In the genomic region with DNA sequence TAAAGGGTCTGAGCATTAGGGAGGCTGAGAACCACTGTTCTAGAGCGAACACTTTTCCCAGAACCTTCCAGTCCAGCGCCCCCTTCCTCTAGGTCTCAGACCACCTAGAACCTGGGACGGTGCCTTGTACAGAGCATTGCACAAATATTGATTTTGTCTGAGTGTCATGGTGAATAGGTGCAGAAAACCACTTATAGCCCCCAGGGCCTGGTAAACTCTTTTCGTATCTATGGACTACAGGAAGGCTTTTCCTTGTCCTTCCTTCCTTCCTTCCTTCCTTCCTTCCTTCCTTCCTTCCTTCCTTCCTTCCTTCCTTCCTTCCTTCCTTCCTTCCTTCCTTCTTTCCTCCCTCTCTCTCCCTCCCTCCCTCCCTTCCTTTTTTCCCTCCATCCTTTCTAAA, we compare ENCODE assay signal across 8 mouse cellular contexts. TPM values are rescaled to one million over a fixed set of nuclear protein-coding genes. Genes with fewer than 3 reads are reported as not detected.
A peak's percentile ranks its signal among the peaks of the same experiment; 100 is the strongest.
DNase-seq lines count a peak whose midpoint lies in the region; ATAC-seq and TF ChIP-seq lines count a peak whose summit lies in the region.

A gene (plus strand): TSS at position 301 of the 400 bp plus-strand sequence.

- TF ChIP-seq CTCF in bone marrow, adult 2 months (IDR thresholded peaks at IDR 0.05; ENCODE audit: control insufficient read depth, insufficient read depth, low read length) = no peak

- DNase-seq in heart, adult 11 months = no peak
- DNase-seq in adipocyte (ENCODE audit: low spot score) = no peak
- no peak for DNase-seq in ovary, postnatal 14 days (ENCODE audit: low spot score)
- DNase-seq in thymus, postnatal 4 days = no peak

- no peaks in the 10 kb centered on the region; the same call in 1 of the 2 replicates for H3K4me1 ChIP-seq in heart, embryonic 15.5 days (replicated peaks)
- no peaks in the 10 kb centered on the region; the same call in 1 of the 2 replicates for H3K4me1 ChIP-seq in bone marrow, adult 2 months (ENCODE audit: control insufficient read depth, insufficient read depth, low read length)
- H3K4me1 ChIP-seq in heart, embryonic 16.5 days (ENCODE audit: control insufficient read depth, insufficient read depth, low read length) = 0 out of 2 replicates have a peak, but pooled peaks cover 2% of the 10 kb centered on the region
- H3K4me1 ChIP-seq in liver, embryonic 15.5 days (replicated peaks) = no peaks in the 10 kb centered on the region

- H3K27ac ChIP-seq in heart, embryonic 15.5 days = peak within 1 kb of the TSS; percentile 60
- H3K27ac ChIP-seq in bone marrow, adult 2 months (ENCODE audit: control insufficient read depth, insufficient read depth, low read depth, low read length, poor library complexity) = no peak within 1 kb of the TSS
- H3K27ac ChIP-seq in heart, embryonic 16.5 days (ENCODE audit: low read length) = peak within 1 kb of the TSS; percentile 65
- no peak within 1 kb of the TSS for H3K27ac ChIP-seq in liver, embryonic 15.5 days (replicated peaks)

- peak within 1 kb of the TSS; percentile 93 for H3K4me2 ChIP-seq in heart, embryonic 15.5 days
- H3K4me2 ChIP-seq in heart, embryonic 16.5 days (ENCODE audit: low read depth, low read length) = peak within 1 kb of the TSS; percentile 99
- peak within 1 kb of the TSS; percentile 61 for H3K4me2 ChIP-seq in liver, embryonic 15.5 days

- H3K36me3 ChIP-seq in heart, embryonic 15.5 days = no peaks in the 10 kb centered on the region
- no peaks in the 10 kb centered on the region for H3K36me3 ChIP-seq in heart, embryonic 16.5 days (ENCODE audit: control insufficient read depth, insufficient read depth)
- no peaks in the 10 kb centered on the region for H3K36me3 ChIP-seq in liver, embryonic 15.5 days (replicated peaks)

- ATAC-seq in heart, embryonic 15.5 days (replicated peaks; ENCODE audit: insufficient number of reproducible peaks, insufficient read depth, low FRiP score, low read depth) = no peak
- no peak for ATAC-seq in heart, embryonic 16.5 days (replicated peaks; ENCODE audit: extremely low read depth, insufficient read depth, low FRiP score)
- no peak for ATAC-seq in liver, embryonic 15.5 days (ENCODE audit: insufficient read depth)

- peak within 1 kb of the TSS; percentile 48 for H3K9ac ChIP-seq in heart, embryonic 15.5 days
- peak within 1 kb of the TSS; percentile 74 for H3K9ac ChIP-seq in heart, embryonic 16.5 days (ENCODE audit: low read length)
- H3K9ac ChIP-seq in liver, embryonic 15.5 days = peak within 1 kb of the TSS; percentile 8; the same call in 1 of the 2 replicates

- 74% methylated on average over 4 of the region's 4 CpGs for WGBS in heart, embryonic 15.5 days
- WGBS in bone marrow, adult 2 months = 78% methylated on average over 4 of the region's 4 CpGs
- WGBS in heart, embryonic 16.5 days = 76% methylated on average over 4 of the region's 4 CpGs
- WGBS in liver, embryonic 15.5 days (ENCODE audit: insufficient replicate concordance) = 52% methylated on average over 4 of the region's 4 CpGs

- H3K4me3 ChIP-seq in heart, embryonic 15.5 days = peak within 1 kb of the TSS; percentile 67
- H3K4me3 ChIP-seq in bone marrow, adult 2 months (replicated peaks; ENCODE audit: control insufficient read depth, low read depth, low read length) = peak within 1 kb of the TSS; percentile 52
- H3K4me3 ChIP-seq in heart, embryonic 16.5 days (ENCODE audit: low read length) = peak within 1 kb of the TSS; percentile 77
- peak within 1 kb of the TSS; percentile 57 for H3K4me3 ChIP-seq in liver, embryonic 15.5 days (replicated peaks)

- no peak for TF ChIP-seq POLR2A in bone marrow, adult 2 months (IDR thresholded peaks at IDR 0.05; ENCODE audit: borderline replicate concordance, control insufficient read depth, low read depth, low read length)

- H3K9me3 ChIP-seq in heart, embryonic 15.5 days (replicated peaks) = no peaks in the 10 kb centered on the region
- no peaks in the 10 kb centered on the region for H3K9me3 ChIP-seq in heart, embryonic 16.5 days (replicated peaks; ENCODE audit: control insufficient read depth, low read length)
- H3K9me3 ChIP-seq in liver, embryonic 15.5 days (replicated peaks) = no peaks in the 10 kb centered on the region

- H3K27me3 ChIP-seq in heart, embryonic 15.5 days = no peaks in the 10 kb centered on the region
- no peaks in the 10 kb centered on the region for H3K27me3 ChIP-seq in heart, embryonic 16.5 days (ENCODE audit: control insufficient read depth, insufficient read depth, low read length)
- peaks cover 20% of the 10 kb centered on the region for H3K27me3 ChIP-seq in liver, embryonic 15.5 days

RNA-seq across cellular contexts. Expression of the gene that starts here (rescaled TPM):
- polyA plus RNA-seq in heart, embryonic 15.5 days (2015; fragmentation: Nextera tagmentation; extraction: Ambion mirVana) = 25.4 and 31.6 TPM in 2 replicates
- polyA plus RNA-seq in bone marrow, adult 2 months (2011; ENCODE audit: insufficient read depth, insufficient read length, low replicate concordance, missing spikeins) = 0.63 and 1.7 TPM in 2 replicates
- 18.6 and 24.8 TPM in 2 replicates for polyA plus RNA-seq in heart, embryonic 16.5 days (2015; fragmentation: Nextera tagmentation; extraction: Ambion mirVana)
- polyA plus RNA-seq in liver, embryonic 15.5 days (2015; fragmentation: Nextera tagmentation; extraction: Ambion mirVana) = 21.1 and 22.7 TPM in 2 replicates

Comparison
In these comparisons a context has a peak if more than half of its experiments do, and no peak if none do; other contexts are left out.
1. H3K27ac ChIP-seq: peak in heart, embryonic 15.5 days (single experiment) and heart, embryonic 16.5 days (single experiment); none in bone marrow, adult 2 months (single experiment) and liver, embryonic 15.5 days (single experiment).
2. H3K9ac ChIP-seq: peak in every context shown above with its lines; median percentile 74 in heart, embryonic 16.5 days; 48 in heart, embryonic 15.5 days; 8 in liver, embryonic 15.5 days.
3. Peak in every context shown above with its lines, with median percentiles within 50 percentile points of each other: H3K4me2 ChIP-seq and H3K4me3 ChIP-seq.